Mouse (Mus musculus) liver, embryonic 13.5 days (tissue): ENCODE measurements around the gene Ptprq. TPM values are rescaled to one million over a fixed set of nuclear protein-coding genes. Genes with fewer than 3 reads are reported as not detected.

Experiments
- ATAC-seq: fragments of 200-750 bp; cut with Nextera tagmentation; 2 replicates; pipeline ENCODE4 v1.8.0; 2017; ENCODE audit warnings: low read depth, mild to moderate bottlenecking, moderate number of reproducible peaks, moderate library complexity
- DNase-seq: peaks from one replicate; pipeline ENCODE4 v3.0.0; 2022
- H3K27ac ChIP-seq: fragments of 300-500 bp; sonication (generic); 2 replicates; pipeline ENCODE4 v1.5.1; 2015; ENCODE audit warnings: moderate library complexity, mild to moderate bottlenecking, inconsistent platforms
- H3K27me3 ChIP-seq: fragments of 300-500 bp; sonication (generic); 2 replicates; pipeline ENCODE4 v1.6.1; 2015; ENCODE audit warnings: mild to moderate bottlenecking, inconsistent platforms
- H3K36me3 ChIP-seq: fragments of 300-500 bp; sonication (generic); 2 replicates; pipeline ENCODE4 v1.6.1; 2015; ENCODE audit warnings: mild to moderate bottlenecking, inconsistent platforms
- H3K4me1 ChIP-seq: fragments of 300-500 bp; sonication (generic); replicated peaks from 2 replicates; pipeline ENCODE4 v1.6.1; 2015; ENCODE audit warnings: inconsistent platforms
- H3K4me2 ChIP-seq: fragments of 300-500 bp; sonication (generic); 2 replicates; pipeline ENCODE4 v1.6.1; 2015; ENCODE audit warnings: inconsistent platforms, mild to moderate bottlenecking, moderate library complexity
- H3K4me3 ChIP-seq: fragments of 300-500 bp; sonication (generic); replicated peaks from 2 replicates; pipeline ENCODE4 v1.5.1; 2015; ENCODE audit warnings: mild to moderate bottlenecking, inconsistent platforms
- H3K9ac ChIP-seq: fragments of 300-500 bp; sonication (generic); 2 replicates; pipeline ENCODE4 v1.6.1; 2015; ENCODE audit warnings: mild to moderate bottlenecking, inconsistent platforms
- H3K9me3 ChIP-seq: fragments of 300-500 bp; sonication (generic); replicated peaks from 2 replicates; pipeline ENCODE4 v1.6.1; 2016; ENCODE audit warnings: inconsistent platforms
- WGBS: fragments of 180-500 bp; shearing (Covaris S2); methylation state at CpG from one replicate; pipeline ENCODE4 v1.1.7; 2015; ENCODE audit not compliant: insufficient replicate concordance; 5-methylcytosine and 5-hydroxymethylcytosine counted together
- polyA plus RNA-seq: library from polyadenylated mRNA; unstranded; fragments of >200 nt; fragmentation: Nextera tagmentation; extraction: Ambion mirVana; gene quantifications from 2 replicates; pipeline ENCODE4 v1.2.1, GENCODE M21; 2015

The Ptprq gene
- polyA plus RNA-seq, 1 experiment from 2014 or later: not detected

GRCm38 (mm10) chr10:107516641-107517040 is 203.2 kb downstream of the Ptprq start:
- DNase-seq: no peak
- H3K9me3 ChIP-seq: no peaks in the 10 kb centered on the region

GRCm38 (mm10) chr10:107514735-107515134 is 205.1 kb downstream of the Ptprq start:
- ATAC-seq: no peak
- H3K4me1 ChIP-seq: no peaks in the 10 kb centered on the region
- no peaks in the 10 kb centered on the region for H3K27me3 ChIP-seq
- no peaks in the 10 kb centered on the region for H3K9me3 ChIP-seq
- 73% methylated on average over 7 of the region's 7 CpGs for WGBS
- H3K9ac ChIP-seq: no peak overlapping the region
- no peaks in the 10 kb centered on the region for H3K36me3 ChIP-seq
- no peak overlapping the region for H3K4me2 ChIP-seq
- no peak for DNase-seq
- no peak overlapping the region for H3K4me3 ChIP-seq
- H3K27ac ChIP-seq: no peak overlapping the region

More at GRCm38 (mm10) chr10:107516641-107517040, 203.2 kb downstream of the Ptprq start:
- H3K4me1 ChIP-seq: no peaks in the 10 kb centered on the region
- H3K27ac ChIP-seq: no peak overlapping the region
- no peak overlapping the region for H3K4me3 ChIP-seq
- ATAC-seq: no peak
- H3K9ac ChIP-seq: no peak overlapping the region
- no peaks in the 10 kb centered on the region for H3K27me3 ChIP-seq
- H3K4me2 ChIP-seq: no peak overlapping the region
- 65% methylated on average over 7 of the region's 7 CpGs for WGBS
- no peaks in the 10 kb centered on the region for H3K36me3 ChIP-seq

- Histone ChIP-seq H3K4me3 (no peak overlapping the region), H3K4me1 (no peaks in the 10 kb centered on the region), H3K36me3 (no peaks in the 10 kb centered on the region), H3K9ac (no peak overlapping the region), H3K4me2 (no peak overlapping the region), H3K27me3 (no peaks in the 10 kb centered on the region), H3K27ac (no peak overlapping the region), H3K9me3 (no peaks in the 10 kb centered on the region; the same call in 1 of the 2 replicates)
- ATAC-seq (no peak), DNase-seq (no peak)
- 59% methylated on average over 2 of the region's 2 CpGs for WGBS
Observed at GRCm38 (mm10) chr10:107506397-107506796, 213.5 kb downstream of the Ptprq start.

DNA sequence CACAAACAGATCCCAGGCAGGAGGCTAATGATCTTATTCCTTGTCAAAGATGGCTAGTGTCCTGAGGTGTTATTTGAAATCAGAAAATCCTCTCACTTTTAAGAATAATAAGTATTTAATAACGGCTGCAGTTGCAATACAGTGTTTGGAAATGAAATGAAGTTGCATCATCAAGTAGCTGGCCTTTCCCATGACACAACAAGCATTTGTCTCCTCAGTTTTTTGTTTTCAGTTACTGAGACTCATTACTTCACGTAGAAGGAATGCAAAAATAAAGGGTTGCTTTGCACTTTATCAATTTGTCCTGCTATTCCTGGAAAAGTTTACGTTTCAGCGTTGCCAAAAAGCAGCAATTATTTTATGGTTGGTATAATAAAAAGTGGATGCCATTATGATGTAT is 216.4 kb downstream of the Ptprq start:
- no peak overlapping the region for H3K27ac ChIP-seq
- no peak overlapping the region for H3K9ac ChIP-seq
- H3K4me3 ChIP-seq: no peak overlapping the region
- WGBS: 57% methylated on average over 4 of the region's 4 CpGs
- no peaks in the 10 kb centered on the region for H3K36me3 ChIP-seq
- H3K9me3 ChIP-seq: no peaks in the 10 kb centered on the region; the same call in 1 of the 2 replicates
- ATAC-seq: no peak
- DNase-seq: no peak
- H3K4me2 ChIP-seq: no peak overlapping the region
- no peaks in the 10 kb centered on the region for H3K27me3 ChIP-seq
- no peaks in the 10 kb centered on the region for H3K4me1 ChIP-seq

GRCm38 (mm10) chr10:107502193-107502592 is 217.7 kb downstream of the Ptprq start:
- no peaks in the 10 kb centered on the region for H3K27me3 ChIP-seq
- H3K27ac ChIP-seq: no peak overlapping the region
- WGBS: 68% methylated on average over 7 of the region's 7 CpGs
- no peaks in the 10 kb centered on the region; the same call in 1 of the 2 replicates for H3K9me3 ChIP-seq
- H3K4me3 ChIP-seq: no peak overlapping the region
- H3K36me3 ChIP-seq: no peaks in the 10 kb centered on the region
- DNase-seq (no peak), ATAC-seq (no peak)
- no peak overlapping the region for H3K4me2 ChIP-seq
- H3K4me1 ChIP-seq: no peaks in the 10 kb centered on the region
- H3K9ac ChIP-seq: no peak overlapping the region

- Histone ChIP-seq H3K9ac (no peak overlapping the region), H3K9me3 (no peaks in the 10 kb centered on the region), H3K27ac (no peak overlapping the region), H3K27me3 (no peaks in the 10 kb centered on the region), H3K4me1 (no peaks in the 10 kb centered on the region), H3K4me3 (no peak overlapping the region), H3K36me3 (no peaks in the 10 kb centered on the region), H3K4me2 (no peak overlapping the region)
- ATAC-seq (no peak), DNase-seq (no peak)
- whole genome bisulfite sequencing: 65% methylated on average over 7 of the region's 7 CpGs
Observed at GRCm38 (mm10) chr10:107499656-107500055, 220.2 kb downstream of the Ptprq start.

- H3K27me3 ChIP-seq: no peaks in the 10 kb centered on the region
- ATAC-seq (no peak), DNase-seq (no peak)
- no peak overlapping the region for H3K9ac ChIP-seq
- H3K27ac ChIP-seq: no peak overlapping the region
- no peak overlapping the region for H3K4me3 ChIP-seq
- no peaks in the 10 kb centered on the region for H3K4me1 ChIP-seq
- no peaks in the 10 kb centered on the region for H3K9me3 ChIP-seq
- H3K4me2 ChIP-seq: no peak overlapping the region
- no peaks in the 10 kb centered on the region for H3K36me3 ChIP-seq
- WGBS: 38% methylated on average over 1 of the region's 1 CpGs
Observed at GRCm38 (mm10) chr10:107496402-107496801, 223.4 kb downstream of the Ptprq start.

- no peak within 1 kb of the TSS for H3K9ac ChIP-seq
- no peak for DNase-seq
- H3K4me3 ChIP-seq: no peak within 1 kb of the TSS
- no peaks in the 10 kb centered on the region for H3K27me3 ChIP-seq
- WGBS: 78% methylated on average over 6 of the region's 6 CpGs
- no peak within 1 kb of the TSS for H3K4me2 ChIP-seq
- H3K27ac ChIP-seq: no peak within 1 kb of the TSS
- no peaks in the 10 kb centered on the region for H3K4me1 ChIP-seq
- H3K9me3 ChIP-seq: no peaks in the 10 kb centered on the region
- no peak for ATAC-seq
- H3K36me3 ChIP-seq: no peaks in the 10 kb centered on the region
Observed at GRCm38 (mm10) chr10:107494568-107494967, 225.3 kb downstream of the Ptprq start, which contains the start of gene Myf6. TSS of gene Myf6 (minus strand) at chr10:107494737.

DNA sequence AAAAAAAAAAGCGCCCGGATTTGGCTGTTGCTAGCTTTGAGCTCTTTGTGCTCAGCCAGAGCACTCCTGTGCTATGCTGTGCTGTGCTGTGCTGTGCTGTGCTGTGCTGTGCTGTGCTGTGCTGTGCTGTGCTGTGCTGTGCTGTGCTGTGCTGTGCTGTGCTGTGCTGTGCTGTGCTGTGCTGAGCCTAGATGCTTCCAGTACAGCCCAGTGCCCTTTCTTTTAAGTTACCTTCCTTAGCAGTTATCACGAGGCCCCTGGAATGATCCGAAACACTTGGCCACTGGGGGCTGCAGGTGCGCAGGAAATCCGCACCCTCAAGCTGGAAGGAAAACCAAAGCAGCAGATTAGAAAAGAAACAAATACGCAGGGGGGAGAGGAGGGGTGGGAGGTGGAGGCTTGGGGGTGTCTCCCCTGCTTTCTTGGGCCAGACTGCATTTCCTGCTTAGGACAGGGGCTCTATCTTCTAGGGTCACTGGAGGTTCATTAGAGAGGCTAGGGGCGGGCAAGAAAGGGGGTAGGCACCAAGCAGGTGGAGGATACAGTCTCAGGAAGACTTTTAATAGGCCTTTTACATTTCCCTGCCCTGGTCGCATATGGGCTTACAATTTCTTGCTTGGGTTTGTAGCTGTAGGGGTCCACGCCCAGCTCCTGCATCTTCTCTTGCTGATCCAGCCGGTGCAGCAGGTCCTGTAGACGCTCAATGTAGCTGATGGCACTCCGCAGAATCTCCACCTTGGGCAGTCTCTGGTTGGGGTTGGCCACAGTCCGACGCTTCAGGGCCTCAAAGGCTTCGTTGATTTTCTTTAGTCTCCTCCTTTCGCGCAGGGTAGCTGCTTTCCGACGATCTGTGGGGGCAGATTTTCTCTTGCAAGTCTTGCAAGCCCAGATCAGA is 226.0 kb downstream of the Ptprq start:
- H3K36me3 ChIP-seq: no peaks in the 10 kb centered on the region
- WGBS: 39% methylated on average over 20 of the region's 20 CpGs
- ATAC-seq: no peak
- no peaks in the 10 kb centered on the region for H3K9me3 ChIP-seq
- H3K9ac ChIP-seq: no peak overlapping the region
- DNase-seq: no peak
- no peak overlapping the region for H3K27ac ChIP-seq
- no peaks in the 10 kb centered on the region for H3K4me1 ChIP-seq
- H3K4me3 ChIP-seq: no peak overlapping the region
- H3K27me3 ChIP-seq: no peaks in the 10 kb centered on the region
- no peak overlapping the region for H3K4me2 ChIP-seq

GRCm38 (mm10) chr10:107492867-107493579 is 226.8 kb downstream of the Ptprq start:
- H3K4me1 ChIP-seq: no peaks in the 10 kb centered on the region
- no peaks in the 10 kb centered on the region for H3K9me3 ChIP-seq
- H3K27me3 ChIP-seq: no peaks in the 10 kb centered on the region
- no peak overlapping the region for H3K4me3 ChIP-seq
- 41% methylated on average over 18 of the region's 18 CpGs for WGBS
- no peaks in the 10 kb centered on the region for H3K36me3 ChIP-seq
- H3K4me2 ChIP-seq: no peak overlapping the region
- no peak overlapping the region for H3K27ac ChIP-seq
- DNase-seq: no peak
- H3K9ac ChIP-seq: no peak overlapping the region
- no peak for ATAC-seq

DNA sequence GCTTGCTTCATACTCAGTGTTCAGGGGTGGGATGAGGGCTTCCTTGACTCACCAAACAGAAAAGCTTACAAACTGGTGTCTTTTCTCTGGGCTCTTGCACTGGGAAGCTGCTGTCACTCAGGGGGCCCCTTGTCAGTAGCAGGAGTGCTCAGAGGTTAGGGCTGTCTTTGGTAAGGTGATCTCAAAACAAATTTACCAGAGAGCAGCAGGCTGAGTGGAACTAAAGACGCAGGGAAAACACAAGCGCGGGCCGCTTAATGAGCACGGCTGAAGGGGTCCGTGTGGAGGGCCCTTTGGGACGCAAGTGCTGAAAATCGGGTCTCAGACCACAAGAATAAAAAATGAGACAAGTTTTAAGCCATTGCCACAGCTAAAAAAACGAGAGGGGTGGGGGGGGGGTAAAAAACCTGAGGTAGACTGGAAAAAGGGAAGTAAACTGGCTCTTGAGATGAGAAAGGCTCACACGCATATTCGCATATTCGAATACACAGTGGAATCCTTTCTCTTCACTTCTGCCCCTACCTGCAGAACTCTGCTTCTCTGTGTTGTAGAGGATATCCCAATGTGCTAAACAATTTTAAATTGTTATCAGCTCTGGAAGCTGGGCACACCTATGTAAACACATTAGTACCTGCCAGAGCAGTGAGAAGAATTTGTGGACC is 231.1 kb downstream of the Ptprq start:
- WGBS: 24% methylated on average over 12 of the region's 12 CpGs
- no peaks in the 10 kb centered on the region for H3K36me3 ChIP-seq
- ATAC-seq (no peak), DNase-seq (no peak)
- H3K4me2 ChIP-seq: no peak overlapping the region
- H3K9me3 ChIP-seq: no peaks in the 10 kb centered on the region
- H3K4me1 ChIP-seq: no peaks in the 10 kb centered on the region
- H3K27ac ChIP-seq: no peak overlapping the region
- no peak overlapping the region for H3K4me3 ChIP-seq
- no peaks in the 10 kb centered on the region for H3K27me3 ChIP-seq
- no peak overlapping the region for H3K9ac ChIP-seq
